Mouse (Mus musculus): ENCODE measurements around the gene Etfa. TPM values are rescaled to one million over a fixed set of nuclear protein-coding genes. Genes with fewer than 3 reads are reported as not detected.

Etfa gene
- total and polyA plus RNA-seq, 2 experiments from 2014 or later: 94.5 to 929 TPM

DNA sequence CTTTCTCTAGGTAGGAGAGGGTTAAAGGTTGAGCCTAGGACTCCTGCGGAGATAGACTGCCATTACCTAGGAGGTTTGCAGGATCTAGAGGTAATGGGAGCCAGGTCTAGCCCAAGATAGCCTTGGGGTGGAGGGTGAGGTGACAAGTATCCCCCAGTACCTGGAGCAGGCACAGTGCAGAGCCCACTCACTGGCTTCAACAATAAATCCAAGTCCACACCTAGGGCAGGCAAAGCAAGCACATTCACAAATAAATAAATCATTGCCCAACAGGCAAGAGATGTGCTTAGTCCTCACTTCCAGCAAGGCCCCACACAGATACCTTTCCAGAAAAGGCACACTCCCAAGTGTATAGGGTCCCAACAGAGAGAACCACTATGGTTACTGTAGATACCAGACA lies 27.0 kb upstream of the Etfa start:
- WGBS: 19% methylated on average over 1 of the region's 1 CpGs
- no peaks in the 10 kb centered on the region for H3K36me3 ChIP-seq (replicated peaks; ENCODE audit: control insufficient read depth, insufficient read depth, low read length)
- H3K27ac ChIP-seq (ENCODE audit: low read depth): no peak overlapping the region
- H3K9me3 ChIP-seq (replicated peaks; ENCODE audit: control insufficient read depth, low read length): no peaks in the 10 kb centered on the region
- no peak overlapping the region for H3K9ac ChIP-seq (replicated peaks; ENCODE audit: low read depth, low read length)
- TF ChIP-seq EP300 (IDR thresholded peaks at IDR 0.05; ENCODE audit: low read depth) (no peak), CTCF (IDR thresholded peaks at IDR 0.05; ENCODE audit: low read depth) (no peak)
- H3K4me1 ChIP-seq (ENCODE audit: control insufficient read depth, insufficient read depth): peaks cover 8% of the 10 kb centered on the region; the same call in 1 of the 2 replicates
- no peak for DNase-seq (ENCODE audit: low spot score)
- no peak for ATAC-seq (ENCODE audit: insufficient read depth, low read depth)
- no peak overlapping the region for H3K4me3 ChIP-seq (ENCODE audit: low read depth, low read length)
- H3K4me2 ChIP-seq (ENCODE audit: low read depth, low read length): no peak overlapping the region
- peaks cover 81% of the 10 kb centered on the region for H3K27me3 ChIP-seq (ENCODE audit: control insufficient read depth, insufficient read depth, low read length)

DNA sequence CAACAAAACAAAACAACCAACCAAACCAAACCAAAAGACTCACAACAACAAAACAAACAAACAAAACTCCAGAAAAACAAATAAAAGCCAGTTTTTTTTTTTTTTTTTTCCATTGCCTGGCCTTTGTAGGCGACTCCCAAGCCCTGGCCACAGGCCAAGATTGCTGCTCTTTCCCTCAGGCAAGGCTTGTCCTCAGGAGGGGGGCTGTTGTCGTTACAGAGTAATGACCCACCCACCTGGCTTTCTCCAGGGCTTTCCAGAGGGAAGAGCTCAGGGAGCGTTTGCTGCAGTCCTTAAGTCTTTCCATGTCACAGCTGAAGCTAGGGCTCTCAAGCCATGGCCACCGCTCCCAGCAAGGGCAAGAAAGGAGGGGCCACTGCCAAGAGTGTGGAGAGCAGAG lies 26.3 kb upstream of the Etfa start, which contains the start of gene Isl2:
TSS of gene Isl2 (plus strand) at position 296 of the 400 bp plus-strand sequence.
- ATAC-seq (ENCODE audit: insufficient read depth, low read depth): no peak
- peaks cover 8% of the 10 kb centered on the region; the same call in 1 of the 2 replicates for H3K4me1 ChIP-seq (ENCODE audit: control insufficient read depth, insufficient read depth)
- no peaks in the 10 kb centered on the region for H3K9me3 ChIP-seq (replicated peaks; ENCODE audit: control insufficient read depth, low read length)
- no peaks in the 10 kb centered on the region for H3K36me3 ChIP-seq (replicated peaks; ENCODE audit: control insufficient read depth, insufficient read depth, low read length)
- no peak within 1 kb of the TSS for H3K4me3 ChIP-seq (ENCODE audit: low read depth, low read length)
- DNase-seq (ENCODE audit: low spot score): no peak
- H3K27me3 ChIP-seq (ENCODE audit: control insufficient read depth, insufficient read depth, low read length): peaks cover 74% of the 10 kb centered on the region
- TF ChIP-seq EP300 (IDR thresholded peaks at IDR 0.05; ENCODE audit: low read depth): no peak
- no peak for TF ChIP-seq CTCF (IDR thresholded peaks at IDR 0.05; ENCODE audit: low read depth)
- H3K27ac ChIP-seq (ENCODE audit: low read depth): no peak within 1 kb of the TSS
- no peak within 1 kb of the TSS for H3K9ac ChIP-seq (replicated peaks; ENCODE audit: low read depth, low read length)
- 10% methylated on average over 4 of the region's 4 CpGs for WGBS
- no peak within 1 kb of the TSS for H3K4me2 ChIP-seq (ENCODE audit: low read depth, low read length)

GRCm38 (mm10) chr9:55535907-55536306 lies 23.9 kb upstream of the Etfa start:
- H3K27me3 ChIP-seq (ENCODE audit: control insufficient read depth, insufficient read depth, low read length): peaks cover 50% of the 10 kb centered on the region

DNA sequence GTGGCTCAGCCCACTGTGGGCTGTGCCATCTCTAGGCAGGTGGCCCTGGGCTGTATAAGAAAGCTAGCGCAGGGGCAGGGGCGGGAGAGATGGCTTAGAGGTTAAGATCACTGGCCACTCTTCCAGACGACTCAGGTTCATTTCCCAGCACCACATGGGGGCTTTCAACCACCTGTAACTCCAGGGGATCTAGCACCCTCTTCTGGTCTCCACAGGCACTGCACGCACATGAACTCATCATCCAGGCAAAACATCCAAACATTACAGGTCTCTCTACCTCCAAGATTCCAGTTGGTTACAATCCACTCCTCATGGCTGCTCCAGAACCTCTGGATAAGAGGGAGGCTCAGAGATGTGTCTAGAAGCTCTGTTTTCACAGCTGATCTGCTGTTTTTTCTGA lies 13.7 kb upstream of the Etfa start:
- Histone ChIP-seq H3K9me3 (replicated peaks; ENCODE audit: control insufficient read depth, low read length) (no peaks in the 10 kb centered on the region), H3K4me1 (ENCODE audit: control insufficient read depth, insufficient read depth) (no peaks in the 10 kb centered on the region), H3K4me2 (ENCODE audit: low read depth, low read length) (no peak overlapping the region), H3K36me3 (replicated peaks; ENCODE audit: control insufficient read depth, insufficient read depth, low read length) (no peaks in the 10 kb centered on the region), H3K4me3 (ENCODE audit: low read depth, low read length) (no peak overlapping the region), H3K9ac (replicated peaks; ENCODE audit: low read depth, low read length) (no peak overlapping the region), H3K27ac (ENCODE audit: low read depth) (no peak overlapping the region), H3K27me3 (ENCODE audit: control insufficient read depth, insufficient read depth, low read length) (no peaks in the 10 kb centered on the region)
- TF ChIP-seq EP300 (IDR thresholded peaks at IDR 0.05; ENCODE audit: low read depth) (no peak), CTCF (IDR thresholded peaks at IDR 0.05; ENCODE audit: low read depth) (peak; percentile 28)
- ATAC-seq (ENCODE audit: insufficient read depth, low read depth) (no peak), DNase-seq (ENCODE audit: low spot score) (no peak)
- WGBS: 42% methylated on average over 4 of the region's 4 CpGs

More at GRCm38 (mm10) chr9:55535907-55536306, 23.9 kb upstream of the Etfa start:
- TF ChIP-seq CTCF (IDR thresholded peaks at IDR 0.05; ENCODE audit: low read depth) (peak; percentile 87), EP300 (IDR thresholded peaks at IDR 0.05; ENCODE audit: low read depth) (no peak)
- Histone ChIP-seq H3K36me3 (replicated peaks; ENCODE audit: control insufficient read depth, insufficient read depth, low read length) (no peaks in the 10 kb centered on the region), H3K4me3 (ENCODE audit: low read depth, low read length) (no peak overlapping the region), H3K4me1 (ENCODE audit: control insufficient read depth, insufficient read depth) (no peaks in the 10 kb centered on the region; the same call in 1 of the 2 replicates), H3K4me2 (ENCODE audit: low read depth, low read length) (no peak overlapping the region), H3K27ac (ENCODE audit: low read depth) (no peak overlapping the region), H3K9me3 (replicated peaks; ENCODE audit: control insufficient read depth, low read length) (no peaks in the 10 kb centered on the region), H3K9ac (replicated peaks; ENCODE audit: low read depth, low read length) (no peak overlapping the region)
- WGBS: 18% methylated on average over 3 of the region's 3 CpGs
- no peak for ATAC-seq (ENCODE audit: insufficient read depth, low read depth)
- no peak for DNase-seq (ENCODE audit: low spot score)

GRCm38 (mm10) chr9:55511521-55511993 lies 486 bp downstream of the Etfa start:
- peak; percentile 65 for DNase-seq (ENCODE audit: low spot score)
- WGBS: under 1% methylated on average over 32 of the region's 32 CpGs
- H3K9me3 ChIP-seq (replicated peaks; ENCODE audit: control insufficient read depth, low read length): no peaks in the 10 kb centered on the region

More at GRCm38 (mm10) chr9:55511521-55511993, 486 bp downstream of the Etfa start:
- no peak for TF ChIP-seq EP300 (IDR thresholded peaks at IDR 0.05; ENCODE audit: low read depth)
- no peak for TF ChIP-seq CTCF (IDR thresholded peaks at IDR 0.05; ENCODE audit: low read depth)
- Histone ChIP-seq H3K36me3 (replicated peaks; ENCODE audit: control insufficient read depth, insufficient read depth, low read length) (0 out of 2 replicates have a peak, but pooled peaks cover 4% of the 10 kb centered on the region), H3K4me2 (ENCODE audit: low read depth, low read length) (peak overlapping the region; percentile 74), H3K27me3 (ENCODE audit: control insufficient read depth, insufficient read depth, low read length) (peaks cover 7% of the 10 kb centered on the region; the same call in 1 of the 2 replicates), H3K4me1 (ENCODE audit: control insufficient read depth, insufficient read depth) (peaks cover 26% of the 10 kb centered on the region), H3K4me3 (ENCODE audit: low read depth, low read length) (peak overlapping the region; percentile 70), H3K27ac (ENCODE audit: low read depth) (peak overlapping the region; percentile 96), H3K9ac (replicated peaks; ENCODE audit: low read depth, low read length) (peak overlapping the region; percentile 92)
- ATAC-seq (ENCODE audit: insufficient read depth, low read depth): peak; percentile 70

All from heart, postnatal 0 days (tissue).